In genomic region chr13:53553192-53553875, GRCm38 (mm10) we compare ENCODE assay signal across 14 mouse cellular contexts.
DNase-seq lines count a peak whose midpoint lies in the region; ATAC-seq and TF ChIP-seq lines count a peak whose summit lies in the region.
"Had no signal": no experiment of that assay in that cellular context is flagged by ENCODE, and none has a peak within 500 bp of the region (broad histone marks: within the 10 kb centered on the region; RNA-seq: fewer than 3 reads in every experiment).

No protein-coding gene starts in this region.

- no peaks in the 10 kb centered on the region; the same call in 1 of the 2 replicates for H3K4me1 ChIP-seq in hindbrain, embryonic 11.5 days (replicated peaks; ENCODE audit: control insufficient read depth, insufficient read depth, low read length)
- 0 out of 2 replicates have a peak, but pooled peaks cover 3% of the 10 kb centered on the region for H3K4me1 ChIP-seq in hindbrain, postnatal 0 days (ENCODE audit: insufficient read depth, low read length)
- peaks cover 27% of the 10 kb centered on the region for H3K4me1 ChIP-seq in embryonic facial prominence, embryonic 13.5 days
- H3K4me1 ChIP-seq in midbrain, embryonic 14.5 days (ENCODE audit: control insufficient read depth, insufficient read depth, low read length), result peaks cover 17% of the 10 kb centered on the region

- H3K36me3 ChIP-seq in hindbrain, embryonic 11.5 days (ENCODE audit: control insufficient read depth, insufficient read depth, low read length), result no peaks in the 10 kb centered on the region
- H3K36me3 ChIP-seq in hindbrain, postnatal 0 days (ENCODE audit: insufficient read depth, low read length), result no peaks in the 10 kb centered on the region
- no peaks in the 10 kb centered on the region for H3K36me3 ChIP-seq in embryonic facial prominence, embryonic 13.5 days
- H3K36me3 ChIP-seq in midbrain, embryonic 14.5 days (ENCODE audit: control insufficient read depth, insufficient read depth, low read length), result no peaks in the 10 kb centered on the region
- H3K36me3 ChIP-seq: heart, embryonic 13.5 days had no signal

- H3K27me3 ChIP-seq in hindbrain, embryonic 11.5 days (ENCODE audit: control insufficient read depth, insufficient read depth, low read length), result no peaks in the 10 kb centered on the region
- no peaks in the 10 kb centered on the region for H3K27me3 ChIP-seq in hindbrain, postnatal 0 days (ENCODE audit: insufficient read depth, low read length)
- H3K27me3 ChIP-seq in embryonic facial prominence, embryonic 13.5 days, result peaks cover 11% of the 10 kb centered on the region
- peaks cover 64% of the 10 kb centered on the region for H3K27me3 ChIP-seq in midbrain, embryonic 14.5 days (ENCODE audit: control insufficient read depth, insufficient read depth, low read length)
- H3K27me3 ChIP-seq: heart, embryonic 13.5 days had no signal

- no peaks in the 10 kb centered on the region for H3K9me3 ChIP-seq in hindbrain, embryonic 11.5 days (ENCODE audit: control insufficient read depth, low read length)
- no peaks in the 10 kb centered on the region for H3K9me3 ChIP-seq in hindbrain, postnatal 0 days (ENCODE audit: low read length)
- H3K9me3 ChIP-seq in embryonic facial prominence, embryonic 13.5 days, result no peaks in the 10 kb centered on the region
- H3K9me3 ChIP-seq in midbrain, embryonic 14.5 days (ENCODE audit: control insufficient read depth, low read length), result no peaks in the 10 kb centered on the region
- H3K9me3 ChIP-seq: heart, embryonic 13.5 days had no signal

- 75% methylated on average over 13 of the region's 13 CpGs for WGBS in hindbrain, embryonic 11.5 days
- WGBS in hindbrain, postnatal 0 days, result 68% methylated on average over 13 of the region's 13 CpGs
- 57% methylated on average over 13 of the region's 13 CpGs for WGBS in embryonic facial prominence, embryonic 13.5 days
- 49% methylated on average over 13 of the region's 13 CpGs for WGBS in midbrain, embryonic 14.5 days

- no peak overlapping the region for H3K4me2 ChIP-seq in hindbrain, embryonic 11.5 days (replicated peaks; ENCODE audit: low read depth, low read length)
- H3K4me2 ChIP-seq in hindbrain, postnatal 0 days (ENCODE audit: low read depth, low read length), result no peak overlapping the region
- H3K4me2 ChIP-seq in embryonic facial prominence, embryonic 13.5 days, result no peak overlapping the region
- H3K4me2 ChIP-seq in midbrain, embryonic 14.5 days (ENCODE audit: low read length), result no peak overlapping the region
- H3K4me2 ChIP-seq: heart, embryonic 13.5 days had no signal

- peak; percentile 16 for DNase-seq in hindbrain, embryonic 11.5 days (ENCODE audit: low spot score)
- DNase-seq in hindbrain, postnatal 0 days (ENCODE audit: low spot score), result no peak
- DNase-seq in brain, adult 2 months (ENCODE audit: low read depth, low spot score), result peak; percentile 3
- peak; percentile 23 for DNase-seq in midbrain, embryonic 14.5 days
- no peak for DNase-seq in gastrocnemius, adult 8-10 months (ENCODE audit: low spot score in 2 of 2)
- DNase-seq in cerebellum, postnatal 10 days, result no peak
- DNase-seq: cerebellum, adult 11-12 months; gastrocnemius, postnatal 36 days; heart, postnatal 4 days; kidney, postnatal 36 days; left cerebral cortex, postnatal 4 days had no signal

- ATAC-seq in hindbrain, embryonic 11.5 days (ENCODE audit: low FRiP score), result no peak
- no peak for ATAC-seq in hindbrain, postnatal 0 days
- no peak for ATAC-seq in embryonic facial prominence, embryonic 13.5 days (ENCODE audit: insufficient number of reproducible peaks, insufficient read depth, low FRiP score, low TSS enrichment, low read depth)
- ATAC-seq in midbrain, embryonic 14.5 days (ENCODE audit: low FRiP score, low TSS enrichment), result no peak
- ATAC-seq: intestine, postnatal 0 days had no signal

- TF ChIP-seq CTCF in hindbrain, postnatal 0 days (IDR thresholded peaks at IDR 0.05; ENCODE audit: low read depth), result no peak

- no peak overlapping the region for H3K9ac ChIP-seq in hindbrain, embryonic 11.5 days (ENCODE audit: low read depth, low read length)
- H3K9ac ChIP-seq in hindbrain, postnatal 0 days (replicated peaks; ENCODE audit: low read length), result no peak overlapping the region
- no peak overlapping the region for H3K9ac ChIP-seq in embryonic facial prominence, embryonic 13.5 days
- H3K9ac ChIP-seq in midbrain, embryonic 14.5 days (replicated peaks; ENCODE audit: low read length), result no peak overlapping the region; the same call in 1 of the 2 replicates
- H3K9ac ChIP-seq: heart, embryonic 13.5 days had no signal

- no peak overlapping the region for H3K27ac ChIP-seq in hindbrain, embryonic 11.5 days (ENCODE audit: low read depth, low read length)
- H3K27ac ChIP-seq in hindbrain, postnatal 0 days, result no peak overlapping the region
- 0 out of 2 replicates have a peak overlapping the region, but pooled peaks have one; percentile 28 for H3K27ac ChIP-seq in embryonic facial prominence, embryonic 13.5 days
- H3K27ac ChIP-seq in midbrain, embryonic 14.5 days (replicated peaks; ENCODE audit: low read depth, low read length), result no peak overlapping the region
- H3K27ac ChIP-seq: heart, embryonic 13.5 days had no signal

- H3K4me3 ChIP-seq in hindbrain, embryonic 11.5 days (ENCODE audit: low read depth, low read length), result no peak overlapping the region
- H3K4me3 ChIP-seq in hindbrain, postnatal 0 days (ENCODE audit: low read length), result no peak overlapping the region
- H3K4me3 ChIP-seq in embryonic facial prominence, embryonic 13.5 days, result no peak overlapping the region
- H3K4me3 ChIP-seq in midbrain, embryonic 14.5 days (replicated peaks; ENCODE audit: low read depth, low read length), result no peak overlapping the region
- H3K4me3 ChIP-seq: heart, embryonic 13.5 days had no signal

Comparison
In these comparisons a context has a peak if more than half of its experiments do, and no peak if none do; other contexts are left out.
1. DNase-seq: peak in hindbrain, embryonic 11.5 days (single experiment), brain, adult 2 months (single experiment) and midbrain, embryonic 14.5 days (single experiment); none in hindbrain, postnatal 0 days (single experiment), gastrocnemius, adult 8-10 months (0 of 2) and cerebellum, postnatal 10 days (0 of 2).